Comparison of ENCODE assay signal across 24 mouse cellular contexts in genomic region chr16:29171741-29172140, GRCm38 (mm10). TPM values are rescaled to one million over a fixed set of nuclear protein-coding genes. Genes with fewer than 3 reads are reported as not detected.
A peak's percentile ranks its signal among the peaks of the same experiment; 100 is the strongest.
DNase-seq lines count a peak whose midpoint lies in the region; ATAC-seq lines count a peak whose summit lies in the region.
"Had no signal": no experiment of that assay in that cellular context is flagged by ENCODE, and none has a peak within 500 bp of the region (broad histone marks: within the 10 kb centered on the region; RNA-seq: fewer than 3 reads in every experiment).

No protein-coding gene starts in this region.

- no peak for ATAC-seq in midbrain, embryonic 11.5 days (ENCODE audit: low FRiP score)
- ATAC-seq in midbrain, embryonic 15.5 days (replicated peaks), result no peak
- ATAC-seq: forebrain, embryonic 14.5 days had no signal

- H3K27ac ChIP-seq in midbrain, embryonic 11.5 days (ENCODE audit: low read depth, low read length), result no peak overlapping the region
- H3K27ac ChIP-seq in midbrain, embryonic 15.5 days, result no peak overlapping the region
- H3K27ac ChIP-seq: embryonic facial prominence, embryonic 13.5 days; embryonic facial prominence, embryonic 15.5 days; forebrain, embryonic 10.5 days; forebrain, embryonic 12.5 days had no signal

- H3K4me3 ChIP-seq in midbrain, embryonic 11.5 days (ENCODE audit: low read depth, low read length), result no peak overlapping the region
- no peak overlapping the region for H3K4me3 ChIP-seq in midbrain, embryonic 15.5 days
- H3K4me3 ChIP-seq: embryonic facial prominence, embryonic 13.5 days; embryonic facial prominence, embryonic 15.5 days; erythroblast, embryonic 14.5 days; forebrain, embryonic 10.5 days; forebrain, embryonic 12.5 days had no signal

- no peak overlapping the region for H3K4me2 ChIP-seq in midbrain, embryonic 11.5 days
- no peak overlapping the region for H3K4me2 ChIP-seq in midbrain, embryonic 15.5 days
- H3K4me2 ChIP-seq: embryonic facial prominence, embryonic 13.5 days; embryonic facial prominence, embryonic 15.5 days; forebrain, embryonic 12.5 days had no signal

- H3K36me3 ChIP-seq in midbrain, embryonic 11.5 days (ENCODE audit: control insufficient read depth, insufficient read depth, low read length), result no peaks in the 10 kb centered on the region
- no peaks in the 10 kb centered on the region for H3K36me3 ChIP-seq in midbrain, embryonic 15.5 days (replicated peaks)
- H3K36me3 ChIP-seq: embryonic facial prominence, embryonic 13.5 days; embryonic facial prominence, embryonic 15.5 days; forebrain, embryonic 10.5 days; forebrain, embryonic 12.5 days had no signal

- no peaks in the 10 kb centered on the region; the same call in 1 of the 2 replicates for H3K27me3 ChIP-seq in midbrain, embryonic 11.5 days (ENCODE audit: control insufficient read depth, insufficient read depth, low read length)
- H3K27me3 ChIP-seq in midbrain, embryonic 15.5 days (replicated peaks), result no peaks in the 10 kb centered on the region
- H3K27me3 ChIP-seq: embryonic facial prominence, embryonic 13.5 days; embryonic facial prominence, embryonic 15.5 days; forebrain, embryonic 12.5 days had no signal

- H3K4me1 ChIP-seq in midbrain, embryonic 11.5 days (ENCODE audit: control insufficient read depth, insufficient read depth, low read length), result no peaks in the 10 kb centered on the region
- no peaks in the 10 kb centered on the region for H3K4me1 ChIP-seq in midbrain, embryonic 15.5 days
- H3K4me1 ChIP-seq: embryonic facial prominence, embryonic 13.5 days; embryonic facial prominence, embryonic 15.5 days; forebrain, embryonic 12.5 days had no signal

- 89% methylated on average over 5 of the region's 5 CpGs for WGBS in midbrain, embryonic 11.5 days
- WGBS in midbrain, embryonic 15.5 days, result 69% methylated on average over 5 of the region's 5 CpGs

- H3K9ac ChIP-seq in midbrain, embryonic 11.5 days (ENCODE audit: low read length), result no peak overlapping the region
- no peak overlapping the region for H3K9ac ChIP-seq in midbrain, embryonic 15.5 days
- H3K9ac ChIP-seq: embryonic facial prominence, embryonic 13.5 days; embryonic facial prominence, embryonic 15.5 days; forebrain, embryonic 12.5 days had no signal

- H3K9me3 ChIP-seq in midbrain, embryonic 11.5 days (ENCODE audit: control insufficient read depth, low read length), result no peaks in the 10 kb centered on the region
- H3K9me3 ChIP-seq in midbrain, embryonic 15.5 days, result no peaks in the 10 kb centered on the region
- H3K9me3 ChIP-seq: embryonic facial prominence, embryonic 15.5 days; forebrain, embryonic 10.5 days; forebrain, embryonic 12.5 days had no signal

- DNase-seq in layer of hippocampus, adult 11-12 months (ENCODE audit: low spot score), result peak; percentile 17
- no peak for DNase-seq in layer of hippocampus, postnatal 25 days (ENCODE audit: extremely low spot score in 1 of 2, low spot score in 1 of 2)
- DNase-seq in layer of hippocampus, adult 9-10 months (ENCODE audit: low spot score), result peak; percentile 10
- no peak for DNase-seq in layer of hippocampus, postnatal 10 days (ENCODE audit: low spot score in 2 of 2)
- DNase-seq in midbrain, embryonic 11.5 days (ENCODE audit: low spot score, missing footprints), result peak; percentile 69
- DNase-seq: adrenal gland, adult 2 months; adrenal gland, postnatal 10 days; adrenal gland, postnatal 25 days; cerebellum, adult 11 months; cerebellum, adult 18-20 months; cerebellum, adult 8-10 months; cerebellum, adult 9-11 months; cerebellum, postnatal 14 days; cerebellum, postnatal 36 days; embryo, embryonic 11 days had no signal

RNA-seq across cellular contexts. Expression of gene Hrasls, which starts 37.8 kb away (rescaled TPM):
- total RNA-seq in layer of hippocampus, postnatal 25 days (2021), result 10 to 100 TPM; 11.7 to 15.4 TPM
- total RNA-seq in layer of hippocampus, postnatal 10 days (2021), result 1 to 10 TPM; 7.0 to 8.0 TPM
- polyA plus RNA-seq in midbrain, embryonic 11.5 days (2014; fragmentation: Nextera tagmentation; extraction: Ambion mirVana), result 1.7 and 3.0 TPM in 2 replicates
- polyA plus RNA-seq in midbrain, embryonic 15.5 days (2015; fragmentation: Nextera tagmentation; extraction: Ambion mirVana), result 4.7 and 4.8 TPM in 2 replicates
- total RNA-seq: common myeloid progenitor, adult 5-6 weeks; MEL had no signal
- polyA plus RNA-seq: erythroblast, embryonic 14.5 days had no signal

Comparison
In these comparisons a context has a peak if more than half of its experiments do, and no peak if none do; other contexts are left out.
1. DNase-seq: peak in layer of hippocampus, adult 11-12 months (single experiment), layer of hippocampus, adult 9-10 months (single experiment) and midbrain, embryonic 11.5 days (single experiment); none in layer of hippocampus, postnatal 25 days (0 of 2) and layer of hippocampus, postnatal 10 days (0 of 2).